Mouse (Mus musculus) T-helper 2 cell (primary cell): ENCODE results near the gene Orm1.

Experiments
- in situ Hi-C: fragments of 300-600 bp; cut with MboI, MseI; formaldehyde crosslinking; loops from one replicate; pipeline ENCODE4 v1.15.1; 2025; ENCODE audit warnings: high pct_unique_total_duplicates

The Orm1 gene

DNA sequence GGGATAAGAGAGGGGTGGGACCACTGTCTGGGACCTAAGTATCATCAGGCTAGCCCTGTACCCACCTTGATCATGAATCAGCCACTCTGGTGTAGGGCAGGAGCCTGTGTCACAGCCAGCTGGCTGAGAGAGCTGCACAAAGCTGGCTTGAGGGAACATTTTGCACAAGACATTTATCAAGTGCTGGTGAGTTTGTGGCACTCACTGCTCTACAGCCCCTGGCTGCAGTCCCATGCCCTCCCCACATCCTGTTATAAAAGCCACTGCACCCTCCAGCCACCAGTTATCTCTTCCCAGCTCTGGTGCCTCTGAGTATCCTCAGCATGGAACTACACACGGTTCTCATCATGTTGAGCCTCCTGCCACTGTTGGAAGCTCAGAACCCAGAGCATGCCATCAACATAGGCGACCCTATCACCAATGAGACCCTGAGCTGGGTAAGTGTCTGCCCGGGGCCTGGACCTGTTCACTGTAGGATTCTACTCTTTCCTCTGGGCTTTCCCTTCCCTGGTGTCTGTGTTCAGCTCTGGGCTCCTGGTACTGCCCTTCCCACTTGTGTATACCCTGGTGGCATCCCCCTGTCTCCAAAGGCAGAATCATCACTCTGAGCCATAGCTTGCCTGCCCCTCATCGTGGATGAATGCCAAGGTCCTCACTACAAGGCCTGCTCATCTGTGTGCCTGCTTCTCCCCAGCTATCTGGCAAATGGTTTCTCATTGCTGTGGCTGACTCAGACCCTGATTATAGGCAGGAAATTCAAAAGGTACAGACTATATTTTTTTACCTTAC, 11.7 kb downstream of the Orm1 start, which contains the start of gene Orm3:
Gene Orm3 (plus strand): TSS at position 286 of the 789 bp plus-strand sequence.
- in situ Hi-C loops = no loop called here

DNA sequence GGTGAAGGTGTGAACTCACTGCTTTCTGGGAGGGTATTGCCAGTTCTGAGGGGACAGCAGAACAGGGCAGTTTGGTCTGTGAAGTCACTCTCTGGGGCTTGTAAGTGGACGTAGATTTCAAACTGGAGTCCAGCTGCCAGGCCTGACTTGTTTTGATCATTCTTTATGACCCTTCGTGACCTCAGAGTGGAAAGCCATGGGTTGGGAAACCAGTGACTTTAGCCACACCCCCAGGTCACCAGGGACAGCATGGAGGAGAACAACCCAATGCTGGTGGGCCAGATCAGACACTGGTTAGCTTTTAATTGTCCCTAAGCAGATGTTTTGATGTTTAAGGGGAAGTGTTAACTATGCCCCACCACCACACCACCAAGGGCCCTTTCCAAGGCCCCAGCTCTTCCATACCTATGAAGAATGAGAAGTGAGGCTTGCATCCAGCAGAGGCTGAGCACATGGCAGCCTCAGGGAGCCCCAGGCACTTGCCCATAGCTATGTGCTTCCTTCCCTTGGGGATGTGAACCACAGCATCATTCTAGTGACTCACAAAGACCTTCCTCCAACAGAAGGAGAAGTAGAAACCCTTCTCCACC, 12.7 kb downstream of the Orm1 start:
- in situ Hi-C loops = no loop called here

DNA sequence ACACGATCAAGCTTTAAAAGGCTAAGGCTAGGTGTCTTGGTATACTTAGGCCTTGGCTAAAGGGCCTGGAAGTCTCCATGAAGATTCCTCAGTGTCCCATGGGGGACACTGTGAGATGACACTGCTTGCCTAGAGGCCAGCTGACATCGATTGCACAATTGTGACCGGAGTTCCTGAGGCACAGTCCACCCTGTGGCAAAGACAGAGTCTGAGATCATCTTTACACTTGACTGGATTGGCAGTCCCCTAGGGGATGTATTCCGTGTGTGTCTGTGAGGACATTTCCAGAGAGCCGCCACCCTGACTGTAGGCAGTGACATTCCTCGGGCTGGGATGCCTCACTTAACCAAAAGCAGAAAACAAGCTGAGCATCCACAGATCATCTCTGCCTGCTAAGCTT, 15.5 kb downstream of the Orm1 start:
- in situ Hi-C loops = no loop called here

DNA sequence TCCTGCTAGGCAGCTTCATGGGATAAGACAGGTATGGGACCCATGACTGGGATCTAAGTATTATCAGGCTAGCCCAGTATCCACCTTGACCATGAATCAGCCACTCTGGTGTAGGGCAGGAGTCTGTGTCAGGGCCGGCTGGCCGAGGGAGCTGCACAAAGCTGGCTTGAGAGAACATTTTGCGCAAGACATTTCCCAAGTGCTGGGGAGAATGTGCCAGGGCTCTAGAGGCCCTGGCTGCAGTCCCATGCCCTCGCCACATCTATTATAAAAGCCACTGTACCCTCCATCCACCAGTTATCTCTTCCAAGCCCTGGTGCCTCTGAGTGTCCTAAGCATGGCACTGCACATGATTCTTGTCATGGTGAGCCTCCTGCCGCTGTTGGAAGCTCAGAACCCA, 17.8 kb downstream of the Orm1 start, which contains the start of gene Orm2:
Gene Orm2 (plus strand): TSS at position 300 of the 400 bp plus-strand sequence.
- in situ Hi-C loops = no loop called here

DNA sequence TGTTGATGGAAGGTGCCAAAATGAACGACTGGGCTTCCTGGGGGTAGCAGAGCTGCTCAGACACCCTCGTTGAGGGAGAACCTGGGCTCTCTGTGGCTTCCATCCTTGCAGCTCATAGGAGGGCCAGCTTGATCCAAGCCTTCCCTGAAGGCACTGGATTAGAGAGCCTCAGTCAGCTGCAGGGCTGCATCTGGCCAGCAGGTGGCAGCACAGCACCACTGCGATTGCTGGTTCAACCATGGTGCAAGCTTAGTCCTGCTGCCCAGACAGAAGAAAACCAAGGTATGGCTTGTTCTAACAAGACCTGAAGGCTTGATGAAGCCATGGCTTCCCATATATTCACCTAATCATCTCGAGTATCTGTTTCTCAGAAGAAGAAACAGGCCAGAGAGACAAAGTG, 24.2 kb downstream of the Orm1 start:
- in situ Hi-C loops = loop anchor here (5.0 kb wide), 1 partner anchor 39 kb away; no protein-coding TSS in a partner anchor

DNA sequence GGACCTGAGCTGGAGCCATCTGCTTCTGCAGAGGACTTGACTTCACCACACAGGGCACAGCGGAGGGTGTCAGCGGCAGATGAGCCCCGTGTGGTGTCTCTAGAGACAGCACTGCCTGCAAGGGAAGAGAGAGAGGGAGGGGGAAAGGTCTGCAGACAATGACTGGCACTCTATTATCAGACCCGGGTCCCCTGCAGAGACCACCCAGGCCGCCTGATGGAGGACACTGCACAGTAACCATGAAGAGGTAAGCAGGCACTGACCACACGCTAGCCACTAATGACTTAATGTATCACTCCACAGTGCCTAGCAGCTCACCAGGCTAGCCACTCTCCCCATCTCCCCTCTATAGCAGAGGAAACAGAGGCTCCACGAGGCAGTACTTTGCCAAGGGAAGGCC, 26.5 kb downstream of the Orm1 start:
- in situ Hi-C loops = no loop called here

DNA sequence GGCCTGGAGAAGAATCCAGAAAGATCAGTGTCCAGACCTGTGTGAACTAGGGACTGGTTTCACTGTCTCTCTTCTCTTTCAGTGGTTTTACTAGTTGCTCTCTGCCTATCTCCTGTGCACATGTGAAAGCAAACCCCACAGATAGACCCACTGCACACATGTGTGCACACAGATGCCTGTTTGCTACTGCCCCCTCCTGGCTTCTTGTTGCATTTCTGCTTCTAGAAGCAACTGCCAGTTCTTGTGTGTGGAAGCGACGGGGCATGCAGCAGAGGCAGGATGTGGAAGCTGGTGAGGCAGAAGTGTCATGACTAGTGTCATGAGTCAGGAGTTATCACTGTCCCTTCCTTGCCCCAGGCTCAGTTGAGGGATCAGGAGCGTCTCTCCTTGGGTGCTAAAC, 27.5 kb downstream of the Orm1 start:
- in situ Hi-C loops = no loop called here

DNA sequence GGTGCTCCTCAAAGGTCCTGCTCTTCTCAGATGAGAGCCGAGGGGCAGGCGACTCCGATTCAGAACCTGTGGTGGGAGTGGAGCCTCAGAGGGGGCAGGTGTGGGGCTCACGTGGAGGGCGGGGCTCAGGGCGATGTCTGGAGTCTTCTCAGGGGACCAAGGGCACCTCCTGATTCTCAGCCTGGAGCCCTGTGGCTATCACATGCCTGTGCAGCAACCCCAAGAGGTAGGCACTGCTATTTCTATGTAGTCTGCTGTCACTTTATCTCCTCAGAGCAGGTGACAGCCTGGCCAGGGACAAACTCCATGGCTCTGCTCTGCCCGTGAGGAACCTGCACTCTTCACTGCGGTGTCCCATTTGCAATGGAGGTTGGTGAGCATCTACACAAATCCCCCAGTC, 29.0 kb downstream of the Orm1 start:
- in situ Hi-C loops = no loop called here

DNA sequence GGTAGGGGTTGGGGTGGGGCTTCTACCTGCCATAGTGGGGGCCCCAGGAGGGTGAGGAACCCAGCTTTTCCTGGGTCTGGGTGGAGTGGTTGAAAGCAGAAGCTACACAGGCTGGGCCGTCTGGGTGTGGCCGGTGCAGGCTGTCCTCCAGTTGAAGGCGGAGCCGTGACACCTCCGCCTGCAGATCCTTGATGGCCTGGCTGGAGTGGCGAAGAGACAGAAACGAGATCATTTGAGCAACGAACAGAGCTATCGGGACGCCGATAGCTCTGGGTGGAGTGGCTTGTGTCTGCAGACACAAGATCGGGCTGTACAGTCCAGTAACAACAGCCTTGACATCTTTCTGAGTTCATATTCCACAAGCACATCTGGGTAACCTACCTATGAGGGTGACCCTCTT, 30.0 kb downstream of the Orm1 start:
- in situ Hi-C loops = no loop called here

DNA sequence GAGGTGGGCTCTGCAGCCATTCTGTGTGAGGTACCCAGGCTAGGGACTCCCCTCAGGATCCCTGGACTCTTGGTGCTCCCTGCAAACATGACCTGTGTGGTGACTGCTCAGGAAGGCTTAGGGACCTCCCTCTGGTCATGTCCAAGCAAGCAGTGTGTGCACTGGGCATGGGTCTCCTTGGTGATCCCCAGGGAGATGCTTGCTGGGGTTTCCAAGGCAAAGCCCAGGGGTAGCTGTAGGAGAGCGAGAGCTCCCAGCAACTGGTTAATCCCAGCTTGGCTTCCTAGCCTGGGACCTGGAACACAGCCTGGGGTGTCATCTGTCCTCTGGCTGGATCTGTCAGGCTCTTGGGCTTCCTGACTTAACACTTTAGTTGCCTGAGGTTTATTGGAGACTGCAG, 31.0 kb downstream of the Orm1 start:
- in situ Hi-C loops = no loop called here

DNA sequence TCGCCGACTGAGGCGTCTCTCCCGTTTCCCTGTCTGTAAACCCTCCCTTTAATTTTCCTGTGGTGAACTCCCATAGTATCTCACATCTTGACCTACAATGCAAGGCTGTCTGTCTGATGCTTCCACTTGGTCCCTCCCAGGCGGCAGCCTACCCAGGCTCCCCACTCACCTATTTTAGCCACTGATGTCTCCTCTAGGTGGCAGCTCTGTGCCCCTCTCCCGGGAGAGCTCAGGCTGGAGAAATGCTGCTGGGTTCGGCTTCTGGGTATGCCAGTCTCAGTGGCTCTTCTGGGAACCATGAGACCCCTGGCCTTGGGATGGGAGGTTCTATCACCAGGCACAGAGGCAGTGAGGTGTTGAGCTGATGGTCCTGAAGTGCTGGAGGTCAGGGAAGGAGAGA, 33.1 kb downstream of the Orm1 start:
- in situ Hi-C loops = no loop called here

DNA sequence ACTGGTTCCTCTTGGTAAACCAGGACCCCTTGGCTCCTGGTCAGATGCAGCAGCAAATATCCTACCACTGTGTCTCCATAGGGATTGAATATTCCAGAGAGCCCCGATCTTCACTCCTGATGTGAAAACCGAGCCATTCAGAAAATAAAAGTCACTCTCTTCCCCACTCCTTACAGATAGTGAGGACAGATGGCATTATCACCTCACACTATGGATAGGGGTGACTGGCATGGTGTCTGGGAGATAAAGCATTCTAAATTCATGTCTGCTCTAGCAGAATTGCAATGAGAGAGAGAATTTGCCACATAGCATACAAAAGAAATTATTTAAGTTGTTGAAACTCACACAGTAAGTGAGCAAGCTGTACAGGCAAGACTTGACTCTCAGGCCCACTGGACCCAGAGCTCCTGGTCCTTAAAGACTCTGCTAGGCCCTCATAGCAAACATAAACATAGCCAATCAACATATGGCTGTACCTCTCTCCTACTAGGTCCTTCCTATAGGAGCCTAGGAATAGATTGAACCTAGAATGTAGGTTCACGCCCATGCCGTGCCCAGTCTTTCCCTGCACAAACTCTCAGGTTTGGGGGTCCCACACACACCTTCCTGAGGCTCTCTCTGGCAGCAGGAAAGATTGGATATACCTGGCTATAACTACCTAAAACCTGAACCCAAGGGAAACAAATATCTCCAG, 38.5 kb downstream of the Orm1 start:
- in situ Hi-C loops = no loop called here

DNA sequence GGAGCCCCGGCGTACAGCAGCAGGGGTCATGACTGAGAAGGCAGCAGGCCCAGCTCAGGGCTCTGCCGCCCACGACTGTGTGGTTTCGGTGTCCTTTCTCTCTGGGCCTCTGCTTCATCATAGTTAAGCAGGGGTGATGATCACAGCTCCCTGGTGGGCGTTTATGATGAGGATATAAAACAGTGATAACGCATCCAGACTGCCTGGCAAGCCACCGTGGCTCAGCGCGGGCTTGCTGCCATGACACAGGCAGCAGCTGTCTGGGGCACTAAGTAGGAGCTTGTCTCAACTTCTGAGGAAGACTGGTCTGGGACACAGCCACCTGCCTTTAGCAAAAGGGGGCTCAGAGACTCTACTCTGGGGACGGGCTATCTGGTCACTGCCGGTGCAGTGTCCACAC, 39.1 kb downstream of the Orm1 start:
- in situ Hi-C loops = no loop called here

DNA sequence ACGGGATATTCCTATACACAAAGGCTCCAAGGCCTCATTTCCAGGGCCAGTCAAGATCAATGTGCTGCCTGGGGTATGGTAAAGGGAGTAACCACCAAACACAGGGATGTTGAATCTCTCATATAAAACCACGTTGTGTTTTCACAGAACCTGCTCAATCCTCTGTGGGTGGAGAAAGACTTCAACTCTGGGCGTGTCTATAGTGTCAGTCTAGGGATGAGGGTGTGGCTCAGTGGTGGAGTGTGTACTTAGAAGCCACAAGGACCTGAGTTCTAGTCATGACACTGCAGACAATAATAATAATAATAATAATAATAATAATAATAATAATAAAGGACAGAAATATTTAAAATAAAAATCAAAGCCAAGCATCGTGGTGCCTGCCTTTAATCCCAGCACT, 39.9 kb downstream of the Orm1 start:
- in situ Hi-C loops = no loop called here

DNA sequence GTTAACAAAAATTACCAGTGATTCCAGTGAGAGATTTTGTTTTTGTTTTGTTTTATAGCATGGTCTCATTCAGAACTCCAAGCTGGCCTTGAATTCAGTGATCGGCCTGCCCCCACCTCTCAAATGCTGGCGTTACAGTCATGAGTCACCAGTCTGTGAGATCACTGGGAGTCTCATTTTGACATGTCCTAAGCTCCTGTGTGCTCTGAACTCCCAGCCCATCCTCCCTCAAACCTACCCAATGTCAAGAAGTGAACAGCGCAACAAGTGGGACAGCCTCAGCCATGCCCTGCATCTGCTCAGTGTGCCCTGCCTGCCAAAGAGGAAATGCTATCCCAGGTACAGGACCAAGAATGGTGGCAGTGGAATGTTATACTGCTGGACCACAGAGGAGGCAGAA, 40.9 kb downstream of the Orm1 start:
- in situ Hi-C loops = no loop called here

DNA sequence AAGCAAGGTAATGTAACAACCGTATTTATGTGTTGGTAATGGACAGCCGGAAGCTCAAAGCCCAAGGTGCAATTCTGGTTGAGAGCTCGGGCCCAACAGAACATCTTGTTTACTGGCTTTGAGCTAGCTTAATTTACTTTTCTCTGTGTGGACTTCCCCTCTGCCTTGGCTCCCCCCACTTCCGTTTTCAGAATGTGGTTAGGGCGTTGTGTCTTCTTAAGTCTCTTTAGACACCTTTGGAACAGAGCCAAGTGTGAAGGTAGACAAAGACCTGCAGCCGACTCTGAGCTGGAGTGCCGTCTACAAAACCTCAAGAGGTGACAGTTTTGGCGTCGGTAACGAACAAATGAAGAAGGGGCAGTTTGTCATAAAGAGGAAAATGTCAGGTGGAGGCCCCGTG, 41.4 kb downstream of the Orm1 start:
- in situ Hi-C loops = no loop called here

DNA sequence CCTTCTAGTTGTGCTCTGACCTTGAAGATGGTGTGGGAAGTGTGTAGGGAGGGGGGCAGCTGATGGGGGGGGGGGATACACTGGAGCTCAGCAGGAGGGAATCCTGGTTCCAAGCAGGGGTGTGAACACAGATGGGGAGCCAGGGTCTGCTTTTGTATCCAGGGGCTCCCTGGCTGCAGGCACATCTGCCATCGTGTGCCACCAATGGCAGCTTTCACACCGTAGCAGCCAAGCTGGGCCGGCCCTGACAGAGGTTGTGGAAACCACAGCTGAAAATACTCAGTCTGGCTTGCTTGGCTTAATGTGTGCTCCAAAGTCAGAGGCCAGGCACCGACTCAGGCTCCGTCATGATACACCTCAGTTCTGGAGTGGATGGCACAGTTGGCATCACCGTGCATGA, 43.7 kb downstream of the Orm1 start:
- in situ Hi-C loops = no loop called here

DNA sequence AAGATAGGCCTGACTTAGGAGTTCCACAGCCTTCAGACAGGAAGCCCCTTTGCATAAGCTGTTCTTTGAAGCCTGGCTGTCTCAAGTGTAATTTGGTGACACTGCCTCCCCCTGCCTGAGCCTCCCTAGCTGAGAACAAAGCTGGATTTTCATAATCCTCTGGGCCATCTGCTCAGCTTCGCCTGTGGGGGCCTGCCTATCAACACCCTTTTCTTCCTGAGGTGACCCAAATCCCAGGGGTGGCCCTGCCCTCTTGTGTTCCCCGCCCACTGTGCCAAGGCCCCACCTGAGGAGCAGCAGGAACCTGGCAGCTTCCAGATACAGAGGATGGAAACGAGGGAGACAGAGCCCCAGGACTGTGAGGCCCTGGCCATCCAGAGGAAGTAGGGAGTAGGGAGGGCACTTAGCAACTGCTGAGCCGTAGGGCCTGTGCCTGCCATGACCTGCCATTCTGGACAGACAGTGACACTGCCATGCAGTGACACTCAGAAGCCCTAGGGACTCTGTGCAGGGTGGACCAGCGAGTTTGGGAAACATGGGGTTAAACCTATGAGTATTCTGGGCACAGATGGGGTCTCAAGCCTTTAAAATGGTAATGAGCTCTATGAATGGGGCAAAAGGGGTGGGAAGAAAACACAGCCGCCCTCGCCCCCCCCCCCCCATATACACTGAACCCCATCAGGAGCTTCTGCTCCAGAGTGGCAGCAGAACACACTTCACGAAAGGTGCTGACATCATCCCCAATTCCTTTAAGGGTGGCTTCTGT, 44.9 kb downstream of the Orm1 start:
- in situ Hi-C loops = no loop called here

DNA sequence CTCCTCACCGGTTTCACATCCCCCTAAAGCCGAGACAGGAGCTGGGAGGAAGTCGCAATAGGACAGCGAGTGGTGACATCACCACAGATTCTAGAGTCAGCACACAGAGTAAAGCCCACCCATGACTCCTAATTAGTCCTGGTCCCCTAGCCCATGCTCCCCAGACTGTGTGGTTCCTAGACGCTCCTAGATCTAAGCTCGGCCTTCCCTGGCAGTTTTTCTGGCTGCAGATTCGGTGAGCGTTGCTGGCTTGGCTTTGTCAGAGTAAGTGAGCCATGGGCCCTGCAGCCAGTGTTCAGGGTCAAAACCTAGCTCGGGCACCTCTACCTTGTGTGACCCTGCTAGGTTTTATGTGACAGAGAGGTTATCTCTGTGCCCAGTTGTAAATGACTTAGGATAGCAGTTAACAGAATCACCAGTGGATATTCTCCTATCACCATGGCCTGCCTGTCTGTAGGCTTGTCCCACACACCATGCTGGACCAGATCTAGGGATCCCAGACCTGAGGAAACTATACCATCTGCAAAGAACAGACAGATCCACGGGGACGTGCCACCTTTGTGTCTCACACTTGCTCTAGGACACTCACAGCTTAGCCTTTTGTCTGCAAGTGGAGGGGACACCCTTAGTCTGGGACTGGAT, 45.6 kb downstream of the Orm1 start:
- in situ Hi-C loops = no loop called here

DNA sequence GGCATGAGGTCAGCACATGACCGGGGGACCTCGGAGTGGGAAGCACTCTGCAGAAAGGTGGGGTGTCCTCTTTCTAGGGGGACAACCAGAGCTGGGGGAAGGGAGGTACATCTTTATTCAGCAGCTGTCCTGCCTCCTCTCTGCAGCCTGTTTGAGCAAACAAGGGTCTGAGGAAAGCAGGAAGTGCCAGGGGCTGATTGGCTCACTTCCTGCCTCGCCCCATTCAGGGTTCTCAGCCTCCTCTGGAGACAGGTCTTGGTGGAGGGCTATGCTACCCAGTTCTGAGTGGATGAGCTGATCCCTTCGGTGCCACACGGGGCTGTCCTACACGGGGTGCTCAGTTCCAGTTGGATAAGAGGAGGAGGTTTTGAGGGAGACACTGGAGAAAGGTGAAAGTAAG, 47.0 kb downstream of the Orm1 start:
- in situ Hi-C loops = no loop called here
